Mouse (Mus musculus): ENCODE data around the gene Sfi1. TPM values are rescaled to one million over a fixed set of nuclear protein-coding genes. Genes with fewer than 3 reads are reported as not detected.
"Not testable (repeated sequence)": the region's sequence is repeated elsewhere in the genome, so short reads cannot be mapped to it uniquely, and the experiment has no call there.

The Sfi1 gene
- polyA plus RNA-seq, 1 experiment from 2014 or later: 15.8 TPM

DNA sequence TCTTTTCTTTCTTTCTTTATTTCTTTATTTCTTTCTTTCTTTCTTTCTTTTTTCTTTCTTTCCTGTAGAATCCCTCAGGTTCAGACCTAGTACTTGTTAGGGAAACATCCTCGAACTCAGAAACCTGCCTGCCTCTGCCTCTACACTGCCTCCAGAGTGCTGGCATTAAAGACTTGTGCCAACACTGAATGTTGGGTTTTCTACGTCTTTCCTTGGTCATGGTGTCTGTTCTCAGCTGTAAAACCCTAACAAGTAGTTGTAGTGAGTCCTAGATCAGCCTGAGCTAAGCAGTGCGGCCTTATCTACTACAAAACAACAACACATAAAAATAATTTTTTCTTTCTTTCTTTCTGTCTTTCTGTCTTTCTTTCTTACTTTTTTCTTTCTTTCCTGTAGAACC lies 78.9 kb downstream of the Sfi1 start:
- H3K36me3 ChIP-seq: no peaks in the 10 kb centered on the region
- no peak overlapping the region for H3K4me3 ChIP-seq
- no peak overlapping the region for H3K9ac ChIP-seq
- H3K27me3 ChIP-seq: no peaks in the 10 kb centered on the region
- no peak overlapping the region for H3K27ac ChIP-seq
- no peak overlapping the region for H3K4me2 ChIP-seq
- no peak for ATAC-seq (ENCODE audit: insufficient number of reproducible peaks, low FRiP score, low TSS enrichment, low read depth)
- no peaks in the 10 kb centered on the region for H3K4me1 ChIP-seq
- H3K9me3 ChIP-seq: peaks cover 8% of the 10 kb centered on the region; the same call in 1 of the 2 replicates
- 65% methylated on average over 3 of the region's 3 CpGs for WGBS

DNA sequence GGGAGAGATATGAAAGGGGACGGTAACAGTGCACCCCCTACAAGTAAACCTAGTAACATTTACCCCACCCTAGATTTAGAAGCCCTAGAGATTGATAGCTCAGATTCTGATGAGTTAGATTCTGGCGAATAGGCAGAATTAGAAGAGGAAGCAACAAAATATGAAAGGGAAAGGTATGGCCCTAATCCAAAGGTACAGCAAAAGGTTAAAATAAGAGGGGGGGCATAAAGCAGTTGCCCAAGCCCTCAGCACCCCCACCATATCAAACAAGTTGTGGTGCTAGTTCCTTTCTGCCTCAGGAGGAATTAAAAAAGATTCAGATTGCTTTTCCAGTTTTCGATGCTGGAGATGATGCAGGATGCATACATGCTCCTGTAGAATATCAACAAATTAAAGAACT lies 87.1 kb downstream of the Sfi1 start:
- Histone ChIP-seq H3K4me3 (no peak overlapping the region), H3K36me3 (no peaks in the 10 kb centered on the region), H3K4me1 (no peaks in the 10 kb centered on the region), H3K4me2 (no peak overlapping the region), H3K9ac (no peak overlapping the region), H3K9me3 (peaks cover 36% of the 10 kb centered on the region), H3K27ac (no peak overlapping the region), H3K27me3 (no peaks in the 10 kb centered on the region)
- no peak for ATAC-seq (ENCODE audit: insufficient number of reproducible peaks, low FRiP score, low TSS enrichment, low read depth)
- WGBS: 73% methylated on average over 3 of the region's 3 CpGs

DNA sequence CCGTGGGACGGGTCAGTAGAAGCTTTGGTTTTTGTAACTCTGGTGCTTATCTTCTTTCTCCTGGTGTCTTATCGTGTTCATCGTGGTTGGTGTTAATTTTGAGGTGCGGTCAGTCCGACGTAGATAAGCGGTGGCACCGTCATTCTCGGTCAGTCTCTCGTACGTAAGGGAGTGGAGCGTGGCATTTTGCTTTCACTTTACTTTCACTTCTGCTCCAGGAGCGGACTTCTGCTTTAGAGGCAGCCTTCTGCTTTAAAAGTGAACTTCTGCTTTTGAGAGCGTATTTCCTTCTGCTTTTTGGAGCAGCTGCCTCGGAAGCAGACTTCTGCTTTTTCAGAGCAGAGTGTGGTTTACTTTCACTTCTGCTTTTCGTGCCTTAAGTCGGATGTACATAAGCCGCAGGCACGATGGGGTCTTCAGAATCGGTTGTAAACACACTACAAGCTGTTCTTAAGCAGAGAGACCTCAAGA lies 88.0 kb downstream of the Sfi1 start:
- Histone ChIP-seq H3K9ac (no peak overlapping the region), H3K36me3 (no peaks in the 10 kb centered on the region), H3K27me3 (no peaks in the 10 kb centered on the region), H3K4me3 (no peak overlapping the region), H3K4me2 (no peak overlapping the region), H3K27ac (no peak overlapping the region), H3K4me1 (no peaks in the 10 kb centered on the region), H3K9me3 (peaks cover 33% of the 10 kb centered on the region)
- no peak for ATAC-seq (ENCODE audit: insufficient number of reproducible peaks, low FRiP score, low TSS enrichment, low read depth)
- WGBS: 90% methylated on average over 21 of the region's 21 CpGs

DNA sequence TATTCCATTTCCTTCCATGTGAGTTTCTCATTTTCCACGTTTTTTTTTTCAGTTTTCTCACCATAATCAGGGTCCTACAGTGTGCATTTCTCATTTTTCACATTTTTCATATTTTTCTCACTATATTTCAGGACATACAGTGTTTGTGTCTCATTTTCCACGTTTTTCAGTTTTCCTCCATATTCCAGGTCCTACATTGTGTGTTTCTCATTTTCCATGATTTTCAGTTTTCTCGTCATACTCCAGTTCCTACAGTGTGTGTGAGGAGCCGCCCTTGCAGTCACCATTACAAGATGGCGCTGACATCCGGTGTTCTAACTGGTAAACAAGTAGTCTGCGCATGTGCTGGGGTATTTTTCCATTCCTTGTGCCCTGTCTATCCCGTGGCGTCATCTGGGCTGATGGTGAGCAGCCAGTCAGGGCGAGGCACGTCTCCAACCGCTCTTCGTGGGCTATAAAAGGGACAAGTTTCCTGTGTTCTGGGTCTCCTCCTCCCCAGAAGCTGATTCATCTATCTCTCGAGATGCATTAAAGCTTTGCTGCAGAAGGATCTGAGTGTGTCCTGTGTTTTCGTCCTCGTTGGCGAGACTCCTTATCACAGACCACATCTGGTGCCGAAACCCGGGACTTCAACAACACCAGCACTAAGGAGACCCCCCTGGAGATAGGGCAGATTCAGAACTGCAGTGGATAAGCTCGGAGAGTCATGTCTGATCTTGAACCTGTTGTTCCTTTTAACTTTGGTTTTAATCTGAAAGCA lies 88.6 kb downstream of the Sfi1 start:
- H3K36me3 ChIP-seq; H3K4me3 ChIP-seq; H3K27me3 ChIP-seq; H3K4me2 ChIP-seq; H3K4me1 ChIP-seq; ATAC-seq (ENCODE audit: insufficient number of reproducible peaks, low FRiP score, low TSS enrichment, low read depth); H3K27ac ChIP-seq; H3K9ac ChIP-seq: not testable (repeated sequence)
- 83% methylated on average over 20 of the region's 20 CpGs for WGBS
- peaks cover 38% of the 10 kb centered on the region for H3K9me3 ChIP-seq

DNA sequence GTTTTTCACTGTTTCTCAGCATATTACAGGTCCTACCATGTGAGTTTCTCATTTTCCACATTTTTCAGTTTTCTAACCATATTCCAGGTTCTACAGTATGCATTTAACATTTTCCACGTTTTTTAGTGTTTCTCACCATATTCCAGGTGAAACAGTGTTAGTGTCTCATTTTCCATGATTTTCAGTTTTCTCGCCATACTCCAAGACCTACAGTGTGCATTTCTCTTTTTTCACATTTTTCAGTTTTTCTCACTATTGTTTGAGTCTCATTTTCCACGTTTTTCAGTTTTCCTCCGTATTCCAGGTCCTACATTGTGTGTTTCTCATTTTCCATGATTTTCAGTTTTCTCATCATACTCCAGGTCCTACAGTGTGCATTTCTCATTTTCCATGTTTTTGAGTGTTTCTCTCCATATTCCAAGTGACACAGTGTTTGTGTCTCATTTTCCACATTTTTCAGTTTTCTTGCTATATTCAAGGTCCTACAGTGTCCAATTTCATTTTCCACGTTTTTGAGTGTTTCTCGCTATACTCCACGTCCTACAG lies 89.6 kb downstream of the Sfi1 start:
- no peak overlapping the region for H3K27ac ChIP-seq
- 59% methylated on average over 7 of the region's 7 CpGs for WGBS
- H3K4me2 ChIP-seq: no peak overlapping the region
- H3K9ac ChIP-seq: no peak overlapping the region
- H3K36me3 ChIP-seq: no peaks in the 10 kb centered on the region
- no peaks in the 10 kb centered on the region for H3K27me3 ChIP-seq
- H3K4me1 ChIP-seq: no peaks in the 10 kb centered on the region
- peaks cover 38% of the 10 kb centered on the region for H3K9me3 ChIP-seq
- peak; percentile 65; the same call in 1 of the 2 replicates for ATAC-seq (ENCODE audit: insufficient number of reproducible peaks, low FRiP score, low TSS enrichment, low read depth)
- H3K4me3 ChIP-seq: no peak overlapping the region

DNA sequence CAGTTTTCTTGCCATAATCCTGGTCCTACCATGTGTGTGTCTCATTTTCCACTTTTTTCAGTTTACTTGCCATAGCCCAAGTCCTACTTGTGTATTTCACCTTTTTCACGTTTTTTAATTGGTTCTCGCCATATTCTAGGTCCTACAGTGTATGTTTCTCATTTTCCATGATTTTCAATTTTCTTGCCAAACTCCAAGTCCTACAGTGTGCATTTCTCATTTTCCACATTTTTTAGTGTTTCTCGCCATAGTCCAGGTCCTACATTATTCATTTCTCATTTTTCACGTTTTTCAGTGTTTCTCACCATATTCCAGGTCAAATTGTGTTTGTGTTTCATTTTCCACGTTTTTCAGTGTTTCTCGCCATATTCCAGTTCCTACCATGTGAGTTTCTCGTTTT lies 90.6 kb downstream of the Sfi1 start:
- peak; percentile 68; the same call in 1 of the 2 replicates for ATAC-seq (ENCODE audit: insufficient number of reproducible peaks, low FRiP score, low TSS enrichment, low read depth)
- H3K4me2 ChIP-seq, H3K9ac ChIP-seq, H3K36me3 ChIP-seq, H3K27me3 ChIP-seq, H3K4me3 ChIP-seq, H3K27ac ChIP-seq, H3K4me1 ChIP-seq: not testable (repeated sequence)
- WGBS: 70% methylated on average over 7 of the region's 7 CpGs
- H3K9me3 ChIP-seq: peaks cover 38% of the 10 kb centered on the region

DNA sequence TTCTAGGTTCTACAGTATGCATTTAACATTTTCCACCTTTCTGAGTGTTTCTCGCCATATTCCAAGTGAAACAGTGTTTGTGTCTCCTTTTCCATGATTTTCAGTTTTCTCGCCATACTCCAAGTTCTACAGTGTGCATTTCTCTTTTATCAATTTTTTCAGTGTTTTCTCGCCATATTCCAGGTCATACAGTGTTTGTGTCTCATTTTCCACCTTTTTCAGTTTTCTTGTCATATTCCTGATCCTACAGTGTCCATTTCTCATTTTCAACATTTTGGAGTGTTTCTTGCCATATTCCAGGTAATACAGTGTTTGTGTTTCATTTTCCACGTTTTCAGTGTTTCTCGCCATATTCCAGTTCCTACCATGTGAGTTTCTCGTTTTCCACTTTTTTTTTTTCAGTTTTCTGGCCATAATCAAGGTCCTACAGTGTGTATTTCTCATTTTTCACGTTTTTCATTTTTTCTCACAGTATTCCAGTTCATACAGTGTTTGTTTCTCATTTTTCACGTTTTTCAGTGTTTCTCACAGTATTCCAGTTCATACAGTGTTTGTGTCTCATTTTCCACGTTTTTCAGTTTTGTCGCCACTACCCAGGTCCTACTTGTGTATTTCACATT lies 91.3 kb downstream of the Sfi1 start:
- Histone ChIP-seq H3K9me3 (peaks cover 38% of the 10 kb centered on the region), H3K27me3 (no peaks in the 10 kb centered on the region), H3K4me2 (no peak overlapping the region)

DNA sequence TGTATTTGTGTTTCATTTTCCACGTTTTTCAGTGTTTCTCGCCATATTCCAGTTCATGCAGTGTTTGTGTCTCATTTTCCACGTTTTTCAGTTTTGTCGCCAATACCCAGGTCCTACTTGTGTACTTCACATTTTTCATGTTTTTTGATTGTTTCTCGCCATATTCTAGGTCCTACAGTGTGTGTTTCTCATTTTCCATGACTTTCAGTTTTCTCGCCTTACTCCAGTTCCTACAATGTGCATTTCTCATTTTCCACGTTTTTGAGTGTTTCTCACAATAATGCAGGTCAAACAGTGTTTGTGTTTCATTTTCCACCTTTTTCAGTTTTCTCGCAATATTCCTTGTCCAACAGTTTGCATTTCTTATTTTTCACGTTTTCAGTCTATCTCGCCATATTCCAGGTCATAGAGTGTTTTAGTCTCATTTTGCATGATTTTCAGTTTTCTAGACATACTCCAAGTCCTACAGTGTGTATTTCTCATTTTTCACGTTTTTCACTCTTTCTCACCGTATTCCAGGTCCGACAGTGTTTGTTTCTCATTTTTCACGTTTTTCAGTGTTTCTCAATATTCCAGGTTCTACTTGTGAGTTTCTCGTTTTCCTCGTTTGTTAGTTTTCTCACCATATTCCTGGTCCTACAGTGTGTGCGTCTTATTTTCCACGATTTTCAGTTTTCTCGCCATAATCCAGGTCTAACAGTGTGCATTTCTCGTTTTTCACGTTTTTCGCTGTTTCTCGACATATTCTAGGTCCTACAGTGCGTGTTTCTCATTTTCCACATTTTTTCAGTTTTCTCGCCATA lies 92.0 kb downstream of the Sfi1 start:
- Histone ChIP-seq H3K4me2 (no peak overlapping the region), H3K27ac (no peak overlapping the region), H3K9me3 (peaks cover 38% of the 10 kb centered on the region), H3K9ac (no peak overlapping the region), H3K4me3 (no peak overlapping the region), H3K4me1 (no peaks in the 10 kb centered on the region), H3K36me3 (no peaks in the 10 kb centered on the region), H3K27me3 (no peaks in the 10 kb centered on the region)
- 73% methylated on average over 25 of the region's 25 CpGs for WGBS
- peak; percentile 59; the same call in 1 of the 2 replicates for ATAC-seq (ENCODE audit: insufficient number of reproducible peaks, low FRiP score, low TSS enrichment, low read depth)

More for the DNA sequence above, 91.3 kb downstream of the Sfi1 start:
- 66% methylated on average over 10 of the region's 10 CpGs for WGBS
- no peak overlapping the region for H3K4me3 ChIP-seq
- no peak overlapping the region for H3K9ac ChIP-seq
- H3K36me3 ChIP-seq: no peaks in the 10 kb centered on the region
- ATAC-seq (ENCODE audit: insufficient number of reproducible peaks, low FRiP score, low TSS enrichment, low read depth): peak; percentile 70; the same call in 1 of the 2 replicates
- H3K4me1 ChIP-seq: no peaks in the 10 kb centered on the region
- no peak overlapping the region for H3K27ac ChIP-seq

DNA sequence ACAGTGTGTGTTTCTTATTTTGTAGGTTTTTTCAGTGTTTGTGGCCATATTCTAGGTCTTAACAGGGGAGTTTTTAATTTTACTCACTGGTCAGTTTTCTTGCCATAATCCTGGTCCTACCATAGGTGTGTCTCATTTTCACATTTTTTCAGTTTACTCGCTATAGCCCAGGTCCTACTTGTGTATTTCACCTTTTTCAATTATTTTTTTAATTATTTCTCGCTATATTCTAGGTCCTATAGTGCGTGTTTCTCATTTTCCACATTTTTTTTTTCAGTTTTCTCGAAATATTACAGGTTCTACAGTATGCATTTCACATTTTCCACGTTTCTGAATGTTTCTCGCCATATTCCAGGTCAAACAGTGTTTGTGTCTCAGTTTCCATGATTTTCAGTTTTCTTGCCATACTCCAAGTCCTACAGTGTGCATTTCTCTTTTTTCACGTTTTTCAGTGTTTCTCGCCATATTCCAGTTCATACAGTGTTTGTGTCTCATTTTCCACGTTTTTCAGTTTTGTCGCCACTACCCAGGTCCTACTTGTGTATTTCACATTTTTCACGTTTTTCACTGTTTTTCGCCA lies 93.1 kb downstream of the Sfi1 start:
- H3K4me2 ChIP-seq, H3K36me3 ChIP-seq, H3K27me3 ChIP-seq, H3K4me3 ChIP-seq, H3K4me1 ChIP-seq, H3K27ac ChIP-seq, H3K9ac ChIP-seq: not testable (repeated sequence)
- peaks cover 38% of the 10 kb centered on the region for H3K9me3 ChIP-seq
- WGBS: 75% methylated on average over 12 of the region's 12 CpGs
- peak; percentile 79; the same call in 1 of the 2 replicates for ATAC-seq (ENCODE audit: insufficient number of reproducible peaks, low FRiP score, low TSS enrichment, low read depth)
